In genomic region chr14:8218730-8219380, GRCm38 (mm10) we compare ENCODE assay signal across 9 mouse cellular contexts. TPM values are rescaled to one million over a fixed set of nuclear protein-coding genes. Genes with fewer than 3 reads are reported as not detected.
DNase-seq lines count a peak whose midpoint lies in the region; ATAC-seq and TF ChIP-seq lines count a peak whose summit lies in the region.
"Had no signal": no experiment of that assay in that cellular context is flagged by ENCODE, and none has a peak within 500 bp of the region (broad histone marks: within the 10 kb centered on the region; RNA-seq: fewer than 3 reads in every experiment).

No protein-coding gene starts in this region.

- H3K9ac ChIP-seq in embryonic facial prominence, embryonic 14.5 days (ENCODE audit: low read depth, low read length) = no peak overlapping the region
- no peak overlapping the region for H3K9ac ChIP-seq in kidney, postnatal 0 days (ENCODE audit: low read depth, low read length)
- H3K9ac ChIP-seq: lung, embryonic 15.5 days had no signal

- no peak overlapping the region for H3K4me2 ChIP-seq in embryonic facial prominence, embryonic 14.5 days (ENCODE audit: low read depth, low read length)
- H3K4me2 ChIP-seq in kidney, postnatal 0 days (ENCODE audit: low read length) = peak overlapping the region; percentile 30
- H3K4me2 ChIP-seq: lung, embryonic 15.5 days had no signal

- no peaks in the 10 kb centered on the region for H3K27me3 ChIP-seq in embryonic facial prominence, embryonic 14.5 days (replicated peaks; ENCODE audit: control insufficient read depth, insufficient read depth, low read length)
- no peaks in the 10 kb centered on the region for H3K27me3 ChIP-seq in kidney, postnatal 0 days (ENCODE audit: insufficient read depth, low read length)
- H3K27me3 ChIP-seq: lung, embryonic 15.5 days had no signal

- no peak for ATAC-seq in embryonic facial prominence, embryonic 14.5 days (ENCODE audit: low read depth)
- ATAC-seq in kidney, postnatal 0 days (replicated peaks; ENCODE audit: low FRiP score, low read depth) = no peak

- no peak overlapping the region for H3K4me3 ChIP-seq in embryonic facial prominence, embryonic 14.5 days (ENCODE audit: low read depth, low read length)
- H3K4me3 ChIP-seq in kidney, postnatal 0 days (replicated peaks; ENCODE audit: low read depth, low read length) = no peak overlapping the region
- H3K4me3 ChIP-seq: lung, embryonic 15.5 days had no signal

- 30% methylated on average over 10 of the region's 10 CpGs for WGBS in embryonic facial prominence, embryonic 14.5 days
- 33% methylated on average over 10 of the region's 10 CpGs for WGBS in kidney, postnatal 0 days

- peaks cover 21% of the 10 kb centered on the region for H3K4me1 ChIP-seq in embryonic facial prominence, embryonic 14.5 days (ENCODE audit: control insufficient read depth, insufficient read depth, low read length)
- peaks cover 9% of the 10 kb centered on the region; the same call in 1 of the 2 replicates for H3K4me1 ChIP-seq in kidney, postnatal 0 days (replicated peaks; ENCODE audit: insufficient read depth, low read length)

- H3K36me3 ChIP-seq in embryonic facial prominence, embryonic 14.5 days (ENCODE audit: control insufficient read depth, insufficient read depth, low read length) = peaks cover 15% of the 10 kb centered on the region
- H3K36me3 ChIP-seq in kidney, postnatal 0 days (ENCODE audit: insufficient read depth, low read length) = peaks cover 17% of the 10 kb centered on the region; the same call in 1 of the 2 replicates

- peak overlapping the region; percentile 33; the same call in 1 of the 2 replicates for H3K27ac ChIP-seq in embryonic facial prominence, embryonic 14.5 days (replicated peaks; ENCODE audit: low read depth, low read length)
- H3K27ac ChIP-seq in kidney, postnatal 0 days = peak overlapping the region; percentile 83
- H3K27ac ChIP-seq: lung, embryonic 15.5 days had no signal

- peak; percentile 9 for DNase-seq in right cerebral cortex, postnatal 25 days
- no peak for DNase-seq in right cerebral cortex, adult 18-20 months
- DNase-seq in embryonic facial prominence, embryonic 14.5 days (ENCODE audit: low spot score) = peak; percentile 50
- peak; percentile 46 for DNase-seq in kidney, postnatal 0 days (ENCODE audit: low spot score)
- DNase-seq in lung, adult 18-20 months = no peak
- no peak for DNase-seq in layer of hippocampus, adult 9-11 months
- DNase-seq in ovary, adult 18-20 months (ENCODE audit: low spot score) = no peak
- DNase-seq in frontal cortex, postnatal 36 days (ENCODE audit: low spot score in 2 of 2) = no peak

- H3K9me3 ChIP-seq in embryonic facial prominence, embryonic 14.5 days (ENCODE audit: control insufficient read depth, low read length) = no peaks in the 10 kb centered on the region
- H3K9me3 ChIP-seq in kidney, postnatal 0 days (replicated peaks; ENCODE audit: low read length) = no peaks in the 10 kb centered on the region
- H3K9me3 ChIP-seq: lung, embryonic 15.5 days had no signal

- no peak for TF ChIP-seq CTCF in kidney, postnatal 0 days (IDR thresholded peaks at IDR 0.05; ENCODE audit: low read depth)

RNA-seq across cellular contexts. Expression of gene Kctd6, which starts 4.9 kb away (rescaled TPM):
- polyA plus RNA-seq in embryonic facial prominence, embryonic 14.5 days (2014; fragmentation: Nextera tagmentation; extraction: Ambion mirVana) = 12.2 and 12.8 TPM in 2 replicates
- polyA plus RNA-seq in kidney, postnatal 0 days (2015; fragmentation: Nextera tagmentation; extraction: Ambion mirVana) = 30.2 and 34.1 TPM in 2 replicates

RNA-seq across cellular contexts. Expression of gene Acox2, which starts 40.3 kb away (rescaled TPM):
- 0.51 and 1.5 TPM in 2 replicates for polyA plus RNA-seq in embryonic facial prominence, embryonic 14.5 days (2014; fragmentation: Nextera tagmentation; extraction: Ambion mirVana)
- polyA plus RNA-seq in kidney, postnatal 0 days (2015; fragmentation: Nextera tagmentation; extraction: Ambion mirVana) = 6.2 and 7.1 TPM in 2 replicates

RNA-seq across cellular contexts. Expression of gene Pdhb, which starts 46.0 kb away (rescaled TPM):
- polyA plus RNA-seq in embryonic facial prominence, embryonic 14.5 days (2014; fragmentation: Nextera tagmentation; extraction: Ambion mirVana) = 202 and 215 TPM in 2 replicates
- polyA plus RNA-seq in kidney, postnatal 0 days (2015; fragmentation: Nextera tagmentation; extraction: Ambion mirVana) = 318 and 322 TPM in 2 replicates

Comparison
In these comparisons a context has a peak if more than half of its experiments do, and no peak if none do; other contexts are left out.
1. DNase-seq: peak in right cerebral cortex, postnatal 25 days (single experiment), embryonic facial prominence, embryonic 14.5 days (single experiment) and kidney, postnatal 0 days (single experiment); none in right cerebral cortex, adult 18-20 months (single experiment), lung, adult 18-20 months (0 of 2), layer of hippocampus, adult 9-11 months (single experiment), ovary, adult 18-20 months (single experiment) and frontal cortex, postnatal 36 days (0 of 2).